Mouse (Mus musculus) natural killer cell, adult 2 months (primary cell): Measurements from ENCODE around the gene Gm6370.
"Not testable (repeated sequence)": the region's sequence is repeated elsewhere in the genome, so short reads cannot be mapped to it uniquely, and the experiment has no call there.

Source experiments
- DNase-seq, 2 experiments: peaks; one replicate each; pipeline ENCODE4 v3.0.0; 2022; ENCODE audit warnings: low spot score in 2 of 2

Gm6370 gene

GRCm38 (mm10) chr5:146491063-146491462 lies at the start of gene Gm6370:
Gene Gm6370, plus strand, starts transcription at chr5:146491363.
- not testable (repeated sequence) for DNase-seq

DNA sequence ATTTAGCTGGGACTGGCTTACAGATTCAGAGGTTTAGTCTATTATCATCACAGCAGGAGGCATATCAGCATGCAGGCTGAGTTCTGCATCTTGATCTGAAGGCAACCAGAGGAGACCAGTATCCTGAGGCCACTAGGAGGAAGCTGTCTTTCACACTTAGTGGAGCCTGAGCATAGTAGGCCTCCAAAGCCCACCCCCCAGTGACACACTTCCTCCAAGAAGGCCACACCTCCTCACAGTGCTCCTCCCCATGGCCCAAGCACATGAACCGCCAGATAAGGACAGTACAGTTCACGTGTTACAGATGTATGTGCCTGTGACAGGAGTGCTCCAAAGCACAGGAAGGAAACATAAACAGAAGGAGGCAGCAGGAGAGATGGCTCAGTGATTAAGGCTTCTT lies 48.4 kb upstream of the Gm6370 start:
- no peak for DNase-seq

- DNase-seq = no peak
These were observed 44.5 kb upstream of the Gm6370 start for GRCm38 (mm10) chr5:146446633-146447032.

- no peak for DNase-seq
These were observed 39.4 kb upstream of the Gm6370 start for GRCm38 (mm10) chr5:146451592-146452254.

- DNase-seq = no peak
These were observed 37.6 kb upstream of the Gm6370 start for GRCm38 (mm10) chr5:146453556-146453955.

- DNase-seq = no peak
These were observed 29.6 kb upstream of the Gm6370 start for GRCm38 (mm10) chr5:146461612-146462011.

GRCm38 (mm10) chr5:146466663-146467062 lies 24.5 kb upstream of the Gm6370 start:
- DNase-seq = no peak

DNA sequence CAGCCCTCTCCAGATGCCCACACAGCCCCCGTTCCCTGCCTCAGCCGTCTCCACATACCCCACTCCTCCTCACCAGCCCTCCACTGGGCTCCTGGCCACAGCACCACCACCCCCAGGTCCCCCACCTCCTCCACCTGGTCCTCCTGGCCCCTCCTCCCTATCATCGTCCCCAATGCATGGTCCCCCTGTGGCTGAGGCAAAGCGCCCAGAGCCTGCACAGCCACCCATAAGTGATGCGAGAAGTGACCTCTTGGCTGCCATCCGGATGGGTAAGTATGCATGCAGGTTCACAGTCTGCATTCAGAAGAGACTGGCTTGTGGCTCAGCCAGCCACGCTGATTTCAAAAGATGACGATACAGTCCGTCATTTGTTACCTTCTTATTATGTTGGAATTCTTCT lies 22.9 kb upstream of the Gm6370 start:
- DNase-seq = no peak

- DNase-seq = no peak
These were observed 20.3 kb upstream of the Gm6370 start for GRCm38 (mm10) chr5:146470821-146471220.

GRCm38 (mm10) chr5:146471311-146471710 lies 19.9 kb upstream of the Gm6370 start:
- no peak for DNase-seq

GRCm38 (mm10) chr5:146471821-146472220 lies 19.3 kb upstream of the Gm6370 start:
- no peak for DNase-seq

DNA sequence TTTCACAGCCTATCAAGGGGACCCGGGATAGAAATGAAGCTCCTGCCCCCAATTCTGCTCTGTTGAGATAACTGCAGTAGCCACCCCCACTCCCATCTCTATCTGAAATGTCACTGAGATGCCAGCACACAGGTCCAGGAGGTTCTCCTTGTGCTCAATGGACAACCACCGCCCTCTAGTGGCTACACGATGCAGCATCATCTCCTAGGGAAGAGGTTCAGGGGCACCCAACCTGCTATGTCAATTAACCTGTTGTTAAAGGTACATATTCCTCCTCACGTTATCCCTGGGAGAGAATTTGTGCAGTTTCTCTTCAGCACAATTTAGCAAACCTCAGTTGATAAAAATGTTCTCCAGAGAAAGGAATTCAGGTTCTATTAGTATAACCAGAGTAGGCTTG lies 11.6 kb upstream of the Gm6370 start:
- not testable (repeated sequence) for DNase-seq

DNA sequence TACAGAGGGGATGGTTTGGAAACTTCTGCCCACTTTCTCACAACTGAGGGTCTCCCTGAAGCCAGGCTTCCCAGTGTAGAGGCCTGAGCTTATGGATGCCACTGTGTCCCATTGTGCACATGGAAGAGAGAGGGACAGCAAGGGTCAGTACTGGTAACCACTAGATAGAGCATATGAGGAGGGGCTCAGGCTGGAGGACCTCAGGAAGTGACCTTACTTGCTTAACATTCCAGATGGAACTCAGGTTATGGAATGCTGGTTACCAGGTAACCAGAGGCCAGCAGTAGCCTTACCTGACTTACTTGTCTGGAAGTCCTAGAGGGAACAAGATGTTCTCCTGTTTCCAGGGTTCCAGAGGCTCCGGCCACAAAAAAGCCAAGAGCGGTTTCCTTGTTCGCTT lies 9.5 kb upstream of the Gm6370 start, which contains the start of gene Gm6408:
Gm6408 (plus strand) TSS at position 301 of the 400 bp plus-strand sequence.
- DNase-seq = not testable (repeated sequence)

DNA sequence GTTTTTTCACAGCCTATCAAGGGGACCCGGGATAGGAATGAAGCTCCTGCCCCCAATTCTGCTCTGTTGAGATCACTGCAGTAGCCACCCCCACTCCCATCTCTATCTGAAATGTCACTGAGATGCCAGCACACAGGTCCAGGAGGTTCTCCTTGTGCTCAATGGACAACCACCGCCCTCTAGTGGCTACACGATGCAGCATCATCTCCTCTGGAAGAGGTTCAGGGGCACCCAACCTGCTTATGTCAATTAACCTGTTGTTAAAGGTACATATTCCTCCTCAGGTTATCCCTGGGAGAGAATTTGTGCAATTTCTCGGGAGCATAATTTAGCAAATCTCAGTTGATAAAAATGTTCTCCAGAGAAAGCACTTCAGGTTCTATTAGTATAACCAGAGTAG lies 2.2 kb upstream of the Gm6370 start:
- DNase-seq = not testable (repeated sequence)

DNA sequence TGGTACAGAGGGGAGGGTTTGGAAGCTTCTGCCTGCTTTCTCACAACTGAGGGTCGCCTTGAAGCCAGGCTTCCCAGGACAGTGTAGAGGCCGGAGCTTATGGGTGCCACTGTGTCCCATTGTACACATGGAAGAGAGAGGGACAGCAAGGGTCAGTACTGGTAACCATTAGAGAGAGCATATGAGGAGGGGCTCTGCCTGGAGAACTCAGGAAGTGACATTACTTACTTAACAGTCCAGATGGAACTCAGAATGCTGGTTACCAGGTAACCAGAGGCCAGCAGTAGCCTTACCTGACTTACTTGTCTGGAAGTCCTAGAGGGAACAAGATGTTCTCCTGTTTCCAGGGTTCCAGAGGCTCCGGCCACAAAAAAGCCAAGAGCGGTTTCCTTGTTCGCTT lies 10.9 kb downstream of the Gm6370 start, which contains the start of gene 4930449I24Rik:
4930449I24Rik (plus strand) TSS at position 301 of the 400 bp plus-strand sequence.
- not testable (repeated sequence) for DNase-seq

DNA sequence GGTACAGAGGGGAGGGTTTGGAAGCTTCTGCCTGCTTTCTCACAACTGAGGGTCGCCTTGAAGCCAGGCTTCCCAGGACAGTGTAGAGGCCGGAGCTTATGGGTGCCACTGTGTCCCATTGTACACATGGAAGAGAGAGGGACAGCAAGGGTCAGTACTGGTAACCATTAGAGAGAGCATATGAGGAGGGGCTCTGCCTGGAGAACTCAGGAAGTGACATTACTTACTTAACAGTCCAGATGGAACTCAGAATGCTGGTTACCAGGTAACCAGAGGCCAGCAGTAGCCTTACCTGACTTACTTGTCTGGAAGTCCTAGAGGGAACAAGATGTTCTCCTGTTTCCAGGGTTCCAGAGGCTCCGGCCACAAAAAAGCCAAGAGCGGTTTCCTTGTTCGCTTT lies 22.7 kb downstream of the Gm6370 start, which contains the start of gene Gm3402:
Gm3402 (plus strand) TSS at position 301 of the 400 bp plus-strand sequence.
- not testable (repeated sequence) for DNase-seq

DNA sequence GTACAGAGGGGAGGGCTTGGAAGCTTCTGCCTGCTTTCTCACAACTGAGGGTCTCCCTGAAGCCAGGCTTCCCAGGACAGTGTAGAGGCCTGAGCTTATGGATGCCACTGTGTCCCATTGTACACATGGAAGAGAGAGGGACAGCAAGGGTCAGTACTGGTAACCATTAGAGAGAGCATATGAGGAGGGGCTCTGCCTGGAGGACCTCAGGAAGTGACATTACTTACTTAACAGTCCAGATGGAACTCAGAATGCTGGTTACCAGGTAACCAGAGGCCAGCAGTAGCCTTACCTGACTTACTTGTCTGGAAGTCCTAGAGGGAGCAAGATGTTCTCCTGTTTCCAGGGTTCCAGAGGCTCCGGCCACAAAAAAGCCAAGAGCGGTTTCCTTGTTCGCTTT lies 34.3 kb downstream of the Gm6370 start, which contains the start of gene Gm3404:
Gm3404 (plus strand) TSS at position 301 of the 400 bp plus-strand sequence.
- DNase-seq = not testable (repeated sequence)

- DNase-seq = not testable (repeated sequence)
These were observed 46.2 kb downstream of the Gm6370 start, which contains the start of gene Gm3409 for GRCm38 (mm10) chr5:146537347-146537746. Gene Gm3409, plus strand, starts transcription at chr5:146537647.
